Mouse (Mus musculus): ENCODE measurements around the gene Cyp1b1.

Cyp1b1 gene

DNA sequence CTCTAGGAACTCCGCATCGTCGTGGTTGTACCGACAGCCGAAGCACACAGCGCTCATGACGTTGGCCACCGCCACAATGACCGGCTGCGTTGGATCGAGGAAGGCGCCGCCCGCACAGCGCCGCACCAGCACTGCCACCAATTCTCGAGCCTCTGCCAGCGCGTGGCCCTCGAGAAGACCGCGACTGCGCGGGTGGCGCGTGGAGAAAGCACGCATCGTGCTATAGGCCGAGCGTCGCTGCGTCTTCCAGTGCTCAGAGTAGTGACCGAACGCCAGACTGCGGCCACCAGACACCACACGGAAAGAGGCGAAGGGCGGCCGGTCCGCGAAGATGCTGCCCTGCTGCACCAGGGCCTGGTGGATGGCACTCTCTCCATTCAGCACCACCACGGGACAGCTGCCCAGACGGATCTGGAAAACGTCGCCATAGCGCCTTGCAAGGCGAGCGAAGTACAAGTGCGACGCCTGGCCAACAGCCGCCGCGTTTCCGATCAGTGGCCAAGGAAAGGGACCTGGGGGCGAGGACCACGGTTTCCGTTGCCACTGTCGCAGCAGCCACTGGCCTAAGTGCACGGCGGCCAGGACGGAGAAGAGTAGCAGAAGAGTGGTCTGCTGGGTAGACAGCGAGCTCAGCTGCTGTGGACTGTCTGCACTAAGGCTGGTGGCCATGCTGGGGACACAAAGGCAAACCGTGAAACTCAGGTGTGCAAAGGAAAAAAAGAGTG is 1.1 kb downstream of the Cyp1b1 start:
- no peak for DNase-seq (ENCODE audit: low spot score)

DNA sequence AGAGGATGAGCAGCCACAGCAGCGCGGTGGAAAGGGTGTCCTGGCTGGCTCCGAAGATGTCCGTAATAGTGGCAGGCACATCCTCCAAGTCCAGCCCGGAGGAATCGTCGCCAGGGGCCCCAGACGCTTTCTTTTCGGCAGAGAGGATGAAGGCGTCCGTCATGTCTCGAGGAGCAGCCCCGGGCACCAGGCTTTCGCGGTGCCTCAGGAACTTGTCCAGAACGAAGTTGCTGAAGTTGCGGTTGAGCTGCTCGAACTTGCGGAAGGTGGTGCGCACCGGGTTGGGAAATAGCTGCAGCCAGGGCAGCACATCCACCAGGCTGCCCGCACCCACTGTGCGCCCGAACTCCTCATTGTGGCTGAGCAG is 1.6 kb downstream of the Cyp1b1 start:
- no peak for DNase-seq (ENCODE audit: low spot score)

GRCm38 (mm10) chr17:79712536-79712935 is 2.3 kb downstream of the Cyp1b1 start:
- DNase-seq (ENCODE audit: low spot score), result no peak

DNA sequence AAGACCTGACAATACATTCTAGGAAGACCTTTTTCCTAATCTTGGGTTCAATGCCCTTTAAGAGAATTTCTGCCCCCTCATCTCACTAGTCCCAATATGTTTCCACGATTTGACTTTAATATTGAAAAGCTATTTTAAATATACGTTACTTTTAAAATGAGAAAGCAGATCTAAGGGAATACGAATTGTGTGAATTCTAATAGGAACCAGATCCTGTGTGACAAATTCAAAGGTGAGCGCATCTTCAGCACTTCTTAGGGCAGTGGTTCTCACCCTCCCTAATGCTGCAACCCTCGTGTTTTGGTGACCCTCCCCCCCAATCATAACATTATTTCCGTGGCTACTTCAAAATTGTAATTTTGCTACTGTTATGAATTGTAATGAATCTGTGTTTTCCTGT is 2.9 kb downstream of the Cyp1b1 start:
- DNase-seq (ENCODE audit: low spot score), result no peak

DNA sequence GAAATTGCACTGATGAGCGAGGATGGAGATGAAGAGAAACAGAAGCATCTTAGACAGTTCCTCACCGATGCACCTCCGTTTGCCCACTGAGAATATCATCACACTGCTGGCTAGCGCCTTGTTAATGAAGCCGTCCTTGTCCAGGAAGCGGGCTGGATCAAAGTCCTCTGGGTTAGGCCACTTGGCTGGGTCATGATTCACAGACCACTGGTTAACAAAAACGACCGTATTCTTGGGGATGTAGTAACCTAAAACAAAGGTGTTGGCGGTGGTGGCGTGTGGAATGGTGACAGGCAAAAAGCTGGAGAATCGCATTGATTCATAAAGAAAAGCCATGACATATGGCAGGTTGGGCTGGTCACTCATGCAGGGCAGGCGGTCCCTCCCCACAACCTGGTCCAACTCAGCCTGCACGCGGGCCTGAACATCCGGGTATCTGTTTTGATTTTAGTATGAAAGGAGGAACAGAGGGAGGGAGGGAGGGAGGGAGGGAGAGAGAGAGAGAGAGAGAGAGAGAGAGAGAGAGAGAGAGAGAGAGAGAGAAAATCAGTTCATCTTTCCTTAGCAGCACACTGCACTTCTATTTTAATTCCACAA is 4.5 kb downstream of the Cyp1b1 start:
- DNase-seq (ENCODE audit: low spot score), result no peak

DNA sequence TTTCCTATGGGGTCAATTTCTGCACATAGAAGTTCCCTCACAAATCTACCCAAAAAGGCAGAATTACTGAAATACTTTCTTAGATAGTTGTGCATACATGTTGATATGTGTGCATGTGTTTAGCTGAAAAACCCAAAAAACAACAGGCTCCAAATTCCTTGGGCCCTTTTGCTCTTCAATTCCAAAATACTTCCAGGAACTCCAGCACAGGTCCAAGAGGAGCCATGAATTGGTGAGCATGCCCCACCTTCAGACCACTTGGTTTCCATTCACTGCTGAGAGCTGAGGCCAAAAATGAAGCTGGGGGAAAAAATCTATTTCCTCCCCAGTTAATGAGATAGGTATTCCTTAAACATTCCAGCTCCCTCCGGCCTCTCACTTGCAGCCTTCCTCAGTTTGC is 5.1 kb downstream of the Cyp1b1 start:
- no peak for DNase-seq (ENCODE audit: low spot score)

DNA sequence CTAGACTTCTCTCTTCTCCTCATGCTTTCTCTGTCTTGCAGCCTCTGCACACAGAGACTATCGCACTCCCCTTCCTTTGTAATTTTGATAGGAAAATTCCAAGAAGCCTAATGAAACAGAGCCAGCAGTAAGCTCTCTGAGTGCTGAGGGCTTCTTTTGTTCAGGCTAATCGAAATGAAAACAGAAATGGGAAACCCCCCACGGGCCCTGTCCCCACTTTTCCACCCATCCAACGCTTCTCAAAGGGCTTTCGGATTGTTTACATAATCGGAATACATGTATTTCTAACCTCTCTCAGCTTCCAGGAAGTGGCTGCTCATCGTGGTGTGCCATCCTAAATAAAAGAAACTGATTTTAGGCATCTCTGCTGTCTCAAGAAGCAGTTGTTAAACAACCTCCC is 6.7 kb downstream of the Cyp1b1 start:
- DNase-seq (ENCODE audit: low spot score), result no peak

DNA sequence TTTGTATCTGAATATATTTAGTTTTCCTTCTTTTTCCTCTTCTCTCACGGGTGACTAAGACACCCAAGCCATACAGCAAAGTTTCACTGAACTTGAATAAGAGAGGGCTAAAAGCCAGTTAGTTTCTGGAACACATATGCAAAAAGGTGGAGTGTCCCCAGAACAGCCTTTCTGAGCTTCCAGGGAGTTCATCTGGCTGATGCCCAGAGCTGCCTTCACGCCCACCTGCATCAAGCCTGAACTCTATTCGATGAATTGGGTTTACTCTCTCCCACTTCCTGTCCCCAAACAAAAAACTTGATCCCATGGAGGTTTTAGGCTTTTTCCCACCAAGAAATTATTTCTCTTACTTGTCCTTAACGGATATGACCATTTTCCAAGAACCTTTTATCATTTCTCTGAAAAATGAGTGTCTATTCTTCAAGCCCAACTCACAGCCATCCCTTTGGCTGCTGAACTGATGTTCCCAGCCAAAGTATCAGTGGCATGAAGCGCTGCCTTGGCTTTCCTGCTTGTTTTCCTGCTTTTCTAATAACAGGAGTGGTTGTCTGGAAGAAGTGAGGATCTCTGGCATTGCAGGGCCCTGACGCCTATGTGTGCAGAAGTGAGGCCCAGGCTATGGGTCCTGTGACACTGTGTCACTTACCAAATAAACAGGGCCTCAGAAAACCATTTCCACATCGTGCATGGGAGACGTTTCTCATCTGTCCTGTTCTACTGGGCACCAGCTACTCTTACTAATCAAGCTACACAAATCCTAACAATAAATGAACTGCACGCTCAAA is 9.0 kb downstream of the Cyp1b1 start:
- no peak for DNase-seq (ENCODE audit: low spot score)

DNA sequence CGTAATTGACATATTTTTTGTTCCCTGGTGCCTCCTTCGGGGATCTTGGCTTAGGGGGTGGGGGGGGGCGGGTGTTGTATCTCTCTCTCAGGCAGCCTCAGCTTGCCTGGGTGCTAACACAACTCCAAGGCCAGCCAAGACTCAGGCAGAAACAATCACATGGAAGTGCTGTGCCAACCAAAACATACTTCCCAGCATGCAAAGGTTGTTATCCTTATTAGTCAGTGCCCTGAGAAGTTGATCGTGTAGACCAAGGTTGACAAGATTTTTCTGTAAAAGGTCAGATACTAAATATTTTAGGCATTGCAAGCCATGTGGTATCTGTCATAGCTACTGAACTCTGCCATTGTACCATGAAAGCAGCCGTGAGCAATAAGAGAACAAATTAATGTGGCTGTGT is 14.0 kb downstream of the Cyp1b1 start:
- no peak for DNase-seq (ENCODE audit: low spot score)

GRCm38 (mm10) chr17:79699197-79699596 is 15.7 kb downstream of the Cyp1b1 start:
- DNase-seq (ENCODE audit: low spot score), result no peak

- no peak for DNase-seq (ENCODE audit: low spot score)
These were observed 19.3 kb downstream of the Cyp1b1 start for GRCm38 (mm10) chr17:79695541-79695940.

DNA sequence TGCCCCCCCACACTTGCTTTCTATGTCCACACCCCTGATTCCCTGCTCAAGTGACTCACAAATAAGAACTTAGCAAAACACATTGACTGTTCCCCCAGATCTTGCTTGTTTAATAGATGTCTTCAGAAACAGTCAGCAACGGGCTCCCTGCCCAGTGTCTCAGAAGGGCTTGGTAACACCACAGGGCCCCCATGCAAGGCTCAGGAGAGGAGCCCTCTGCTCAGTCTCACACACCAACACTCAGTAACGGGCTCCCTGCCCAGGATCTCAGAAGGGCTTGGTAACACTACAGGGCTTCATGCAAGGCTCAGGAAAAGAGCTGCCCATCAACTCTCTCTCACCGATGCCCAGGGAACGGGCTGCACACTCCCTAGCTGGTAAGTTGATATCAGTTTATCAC is 19.8 kb downstream of the Cyp1b1 start:
- no peak for DNase-seq (ENCODE audit: low spot score)

DNA sequence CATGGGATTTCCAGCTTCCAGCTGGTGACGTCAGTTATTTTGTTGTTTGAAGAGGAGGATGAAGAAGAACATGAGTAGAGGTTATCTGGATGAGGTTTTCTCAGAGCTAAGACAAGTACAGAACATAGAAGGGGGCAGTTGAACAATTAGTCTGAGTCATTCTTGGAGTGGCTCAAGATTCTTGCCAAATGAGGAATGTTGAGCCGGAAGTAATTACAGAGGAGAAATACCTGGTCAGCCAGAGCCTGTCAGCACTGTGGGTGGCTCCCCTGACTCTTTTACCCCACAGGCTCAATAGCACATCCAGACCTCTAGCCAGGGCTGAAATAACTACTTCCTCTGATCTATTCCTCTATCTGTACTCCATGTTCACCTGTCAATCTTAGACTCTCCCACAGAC is 44.0 kb downstream of the Cyp1b1 start:
- no peak for DNase-seq (ENCODE audit: low spot score)

- no peak for DNase-seq (ENCODE audit: low spot score)
These were observed 50.8 kb downstream of the Cyp1b1 start for GRCm38 (mm10) chr17:79664106-79664417.

DNA sequence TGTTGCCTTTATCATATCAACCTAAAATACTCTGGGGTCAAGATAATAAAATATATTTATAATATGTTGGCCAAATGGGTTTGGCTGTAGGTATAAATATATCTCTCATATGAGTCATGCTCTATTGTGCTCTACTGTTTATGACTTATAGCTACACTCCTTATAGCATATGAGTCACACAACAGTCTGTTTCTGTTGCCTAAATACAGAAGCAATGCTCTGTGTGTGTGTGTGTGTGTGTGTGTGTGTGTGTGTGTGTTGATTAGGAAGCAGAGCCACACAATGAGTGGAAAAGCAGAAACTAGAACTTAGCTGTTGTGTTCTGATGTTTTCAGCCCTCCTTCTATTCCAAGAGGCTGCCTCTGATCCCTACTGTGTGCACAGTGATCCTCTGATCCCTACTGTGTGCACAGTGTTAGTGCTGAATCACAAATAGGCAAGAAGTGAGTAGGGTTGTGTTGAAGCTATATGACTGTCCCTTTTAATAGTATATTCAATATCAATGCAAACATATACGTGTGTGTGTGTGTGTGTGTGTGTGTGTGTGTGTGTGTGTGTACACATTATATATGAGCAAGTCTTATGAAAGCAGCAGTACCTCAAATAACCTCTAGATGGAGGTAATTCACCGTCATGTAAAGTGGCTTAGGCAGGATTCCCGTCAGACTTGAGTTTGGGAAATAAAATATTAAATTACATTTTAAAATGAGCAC is 51.3 kb downstream of the Cyp1b1 start:
- no peak for DNase-seq (ENCODE audit: low spot score)

DNA sequence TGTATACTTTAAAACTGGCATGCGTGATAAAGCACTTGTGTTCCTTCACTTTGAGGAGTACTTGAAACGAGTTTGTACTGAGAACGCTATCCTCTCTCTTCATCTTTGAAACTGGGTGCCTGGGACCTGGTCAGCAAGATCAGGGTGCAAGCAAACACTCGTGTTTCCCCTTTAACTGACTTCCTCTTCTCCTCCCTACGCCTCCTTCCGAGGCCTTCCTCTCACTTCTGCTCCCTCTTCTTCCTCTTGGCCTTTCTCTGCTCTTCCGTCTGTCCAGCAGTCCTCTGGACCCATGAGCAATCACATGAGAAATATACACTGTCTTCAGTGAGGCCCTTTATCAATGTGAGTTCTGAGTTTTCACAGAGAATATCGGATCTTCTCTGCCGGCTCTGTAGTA is 53.0 kb downstream of the Cyp1b1 start:
- DNase-seq (ENCODE audit: low spot score), result no peak

DNA sequence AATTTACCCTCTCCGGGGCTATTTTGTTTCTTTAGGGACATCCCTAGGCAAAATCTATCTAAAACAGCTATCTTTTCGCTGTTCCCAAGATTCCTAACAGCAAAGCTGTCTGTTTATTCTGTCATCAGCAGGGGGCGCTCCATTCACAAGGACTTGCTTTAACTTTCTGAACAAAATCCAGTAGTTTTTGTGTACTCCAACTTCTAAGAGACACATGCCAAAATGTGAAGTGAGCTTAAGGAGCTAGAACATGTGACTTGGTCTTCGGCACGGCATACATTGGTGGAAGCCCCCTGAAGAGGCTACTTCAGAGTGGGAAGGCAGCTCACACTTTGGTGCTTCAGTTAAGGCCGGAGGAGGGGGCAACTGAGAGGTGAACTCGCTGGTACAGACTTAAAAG is 53.5 kb downstream of the Cyp1b1 start:
- DNase-seq (ENCODE audit: low spot score), result peak; percentile 41

DNA sequence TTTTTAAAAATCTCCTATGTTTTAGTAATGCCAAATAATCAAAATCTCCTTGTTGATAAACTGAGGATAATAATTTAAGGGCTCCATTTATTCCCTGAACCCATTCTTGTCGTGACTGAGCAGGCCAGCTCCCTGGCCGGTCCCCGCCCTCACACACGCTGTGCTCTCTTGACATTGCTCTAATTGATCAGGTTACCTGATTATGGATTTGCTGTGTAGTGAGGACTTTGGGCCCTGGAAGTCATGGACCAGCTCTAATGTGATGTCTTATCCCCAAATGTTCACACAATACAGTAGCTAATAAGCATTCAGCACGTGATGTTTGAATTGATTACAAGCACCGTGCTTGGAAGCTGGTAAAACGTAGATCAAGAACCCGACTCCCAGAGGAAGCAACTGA is 56.0 kb downstream of the Cyp1b1 start:
- DNase-seq (ENCODE audit: low spot score), result no peak

DNA sequence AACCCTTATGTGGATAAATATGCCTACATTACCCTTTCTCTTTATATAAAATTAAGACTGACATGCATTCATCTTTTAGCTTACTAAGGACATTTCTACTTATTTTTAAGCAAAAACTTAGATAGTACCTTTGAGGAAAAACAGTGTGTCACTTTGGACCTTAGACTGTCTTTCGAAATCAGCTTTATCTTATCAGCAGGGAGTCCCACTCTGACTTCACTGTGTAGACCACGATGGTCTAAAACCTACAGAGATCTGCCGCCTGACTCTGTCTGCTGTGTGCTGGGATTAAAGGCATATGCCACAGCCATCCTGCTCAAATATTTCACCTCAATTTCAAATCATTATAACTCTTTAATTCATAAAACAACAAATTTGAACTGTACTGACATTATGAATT is 56.4 kb downstream of the Cyp1b1 start:
- no peak for DNase-seq (ENCODE audit: low spot score)

- no peak for DNase-seq (ENCODE audit: low spot score)
These were observed 57.1 kb downstream of the Cyp1b1 start for GRCm38 (mm10) chr17:79657785-79658184.

DNA sequence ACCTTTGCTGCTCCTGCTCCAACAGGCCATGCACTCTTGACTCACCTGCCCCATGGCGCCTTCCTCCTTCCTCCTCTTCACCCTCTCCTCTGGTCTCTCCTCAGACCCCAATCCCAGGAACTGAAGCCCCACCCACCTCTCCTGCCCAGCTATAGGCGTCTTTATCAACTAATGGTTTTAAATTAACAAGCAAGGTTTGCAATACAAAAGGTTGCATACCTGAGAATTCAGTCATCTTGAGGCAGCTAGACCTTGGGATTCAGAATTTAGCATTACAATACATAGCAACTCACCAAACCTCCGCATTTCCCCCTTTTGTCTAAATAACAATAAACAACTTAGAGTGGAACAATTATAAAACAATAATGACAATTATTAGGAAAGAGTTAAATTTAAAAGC is 60.7 kb downstream of the Cyp1b1 start:
- DNase-seq (ENCODE audit: low spot score), result no peak

DNA sequence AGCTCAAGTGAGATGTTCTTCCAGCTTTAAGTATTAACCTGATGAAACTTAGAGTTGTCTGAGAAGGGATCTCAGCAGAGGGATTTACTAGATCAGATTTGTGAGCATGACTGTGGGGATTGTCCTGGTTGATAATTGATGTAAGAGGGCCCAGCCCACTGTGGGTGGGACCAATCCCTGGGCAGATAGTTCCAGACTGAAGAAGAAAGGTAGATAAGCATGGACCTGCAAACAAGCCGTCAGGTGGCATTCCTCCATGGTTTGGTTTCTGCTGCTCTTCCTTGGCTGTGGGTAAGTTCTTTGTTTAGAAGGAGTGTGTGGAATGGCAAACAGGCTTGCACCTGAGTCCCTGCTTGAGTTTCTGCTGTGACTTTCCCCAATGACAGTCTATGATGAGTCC is 61.7 kb downstream of the Cyp1b1 start:
- no peak for DNase-seq (ENCODE audit: low spot score)
